Mouse (Mus musculus) spleen, adult 2 months (tissue): ENCODE measurements around the gene Cacna2d2.

Experiments used
- CTCF ChIP-seq: fragments of 200-500 bp; IDR thresholded peaks from 2 replicates; pipeline ENCODE4 v1.5.1; 2011; ENCODE audit warnings: mild to moderate bottlenecking, inconsistent platforms; ENCODE audit not compliant: insufficient read depth, insufficient read length, insufficient replicate concordance; ENCODE audit errors: extremely low read depth
- POLR2A ChIP-seq: fragments of 200-500 bp; IDR thresholded peaks from 2 replicates; pipeline ENCODE4 v1.6.1; 2011; ENCODE audit warnings: low read depth, low read length, inconsistent platforms

DNA sequence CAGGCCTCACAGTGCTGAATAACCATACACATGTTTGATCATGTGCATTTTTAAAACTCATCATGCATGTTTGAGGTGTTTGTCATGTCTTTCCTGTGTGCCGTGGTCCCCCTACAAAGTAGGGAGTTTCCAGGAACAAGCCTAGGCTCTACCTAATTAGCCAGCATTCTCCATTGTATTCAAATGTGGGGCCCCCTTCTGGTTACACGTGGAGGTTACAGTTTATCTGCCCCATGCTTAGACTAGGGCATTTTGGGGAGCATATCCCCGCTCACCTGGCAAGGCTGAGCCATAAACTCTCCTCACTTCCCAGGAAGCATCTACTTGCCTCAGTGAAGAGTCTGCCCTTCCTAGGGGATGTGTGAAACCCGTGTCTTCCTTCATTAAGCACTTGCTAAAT lies 3.0 kb upstream of the Cacna2d2 start:
- no peak for TF ChIP-seq POLR2A
- no peak for TF ChIP-seq CTCF
